Mouse (Mus musculus): ENCODE data around the gene Dusp15. TPM values are rescaled to one million over a fixed set of nuclear protein-coding genes. Genes with fewer than 3 reads are reported as not detected.

The Dusp15 gene
- polyA plus RNA-seq, 2 experiments from 2014 or later = not detected

GRCm38 (mm10) chr2:152904127-152904643 is 47.3 kb downstream of the Dusp15 start:
- peak; percentile 79 for ATAC-seq

- no peak for ATAC-seq
Measured at GRCm38 (mm10) chr2:152903586-152903985, 47.9 kb downstream of the Dusp15 start.

GRCm38 (mm10) chr2:152902658-152903057 is 48.8 kb downstream of the Dusp15 start:
- ATAC-seq = no peak

- no peak for ATAC-seq
Measured at GRCm38 (mm10) chr2:152901296-152901695, 50.2 kb downstream of the Dusp15 start.

GRCm38 (mm10) chr2:152899011-152899410 is 52.5 kb downstream of the Dusp15 start:
- no peak for ATAC-seq

- no peak for ATAC-seq
Measured at GRCm38 (mm10) chr2:152896926-152897325, 54.6 kb downstream of the Dusp15 start.

- no peak for ATAC-seq
Measured at GRCm38 (mm10) chr2:152895834-152896233, 55.7 kb downstream of the Dusp15 start.

Other genes starting within 250 kb of the Dusp15 start
- under 1 TPM; 0.56 to 0.97 TPM for gene Id1, start 215.4 kb downstream of the Dusp15 start, polyA plus RNA-seq (2017; shearing (Covaris generic))
- gene Cox4i2, start 197.5 kb downstream of the Dusp15 start, polyA plus RNA-seq (2017; shearing (Covaris generic)) = not detected
- gene Bcl2l1, start 120.0 kb downstream of the Dusp15 start, polyA plus RNA-seq (2017; shearing (Covaris generic)) = 10 to 100 TPM; 52.4 to 59.9 TPM
- gene Tpx2, start 103.7 kb downstream of the Dusp15 start, polyA plus RNA-seq (2017; shearing (Covaris generic)) = 10 to 100 TPM; 21.3 to 23.3 TPM
- gene Mylk2, start 40.3 kb downstream of the Dusp15 start, polyA plus RNA-seq (2017; shearing (Covaris generic)) = not detected
- not detected for gene Foxs1, start 18.5 kb downstream of the Dusp15 start, polyA plus RNA-seq (2017; shearing (Covaris generic))
- 1 to 10 TPM; 1.2 to 1.3 TPM for gene Ttll9, start 10.8 kb upstream of the Dusp15 start, polyA plus RNA-seq (2017; shearing (Covaris generic))
- gene Pdrg1, start 63.7 kb upstream of the Dusp15 start, polyA plus RNA-seq (2017; shearing (Covaris generic)) = 100 to 1,000 TPM; 159 to 185 TPM
- gene Xkr7, start 80.2 kb upstream of the Dusp15 start, polyA plus RNA-seq (2017; shearing (Covaris generic)) = not detected
- not detected for gene Ccm2l, start 114.3 kb upstream of the Dusp15 start, polyA plus RNA-seq (2017; shearing (Covaris generic))
- under 1 TPM in 1 of 2 experiments, not detected in 1; 0.97 TPM for gene Hck, start 156.8 kb upstream of the Dusp15 start, polyA plus RNA-seq (2017; shearing (Covaris generic))
- 10 to 100 TPM; 24.1 to 41.4 TPM for gene Tm9sf4, start 209.6 kb upstream of the Dusp15 start, polyA plus RNA-seq (2017; shearing (Covaris generic))